Mouse (Mus musculus) embryo, embryonic 10 days (tissue): ENCODE measurements around the gene Mdga1.

Experiments used
- DNase-seq: peaks from one replicate; pipeline ENCODE4 v3.0.0-alpha.2; 2015; ENCODE audit warnings: low spot score

Gene Mdga1

GRCm38 (mm10) chr17:29919552-29919920 lies 50.4 kb downstream of the Mdga1 start:
- no peak for DNase-seq

DNA sequence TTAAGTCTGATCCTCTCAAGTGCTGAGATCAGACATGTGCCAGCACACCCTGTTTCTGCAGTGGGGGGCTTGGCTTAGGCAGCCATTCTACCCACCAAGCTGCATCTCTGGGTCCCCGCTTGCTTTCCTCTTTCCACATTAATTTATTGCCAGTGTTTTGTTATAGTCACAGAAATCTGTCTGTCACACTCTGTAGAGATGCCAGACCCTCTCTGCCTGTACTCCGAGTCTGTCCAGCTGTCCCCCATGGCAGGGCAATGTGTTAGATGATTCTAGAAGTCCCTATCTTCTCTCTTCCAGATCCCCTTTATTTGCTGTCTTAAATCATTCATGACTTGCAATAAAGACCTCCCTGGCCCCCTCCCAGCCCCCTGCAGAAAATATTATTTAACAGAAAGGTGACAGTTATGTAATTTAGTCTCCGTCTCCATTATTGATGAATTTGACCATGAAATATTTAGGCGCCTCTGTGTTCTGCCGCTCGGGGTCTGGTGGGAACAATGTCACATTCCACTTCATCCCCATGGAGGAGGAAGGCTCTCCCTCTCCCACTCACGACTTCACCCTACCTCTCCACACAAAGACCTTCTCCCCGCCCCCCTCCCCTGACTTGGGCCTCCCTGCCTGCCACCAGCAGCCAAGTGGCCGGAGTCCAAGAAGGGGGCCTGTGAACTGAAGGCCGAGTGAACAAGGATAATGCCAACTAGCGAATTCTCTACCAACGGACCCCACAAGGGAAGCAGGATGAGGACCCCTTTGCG lies 50.9 kb downstream of the Mdga1 start:
- DNase-seq: no peak

DNA sequence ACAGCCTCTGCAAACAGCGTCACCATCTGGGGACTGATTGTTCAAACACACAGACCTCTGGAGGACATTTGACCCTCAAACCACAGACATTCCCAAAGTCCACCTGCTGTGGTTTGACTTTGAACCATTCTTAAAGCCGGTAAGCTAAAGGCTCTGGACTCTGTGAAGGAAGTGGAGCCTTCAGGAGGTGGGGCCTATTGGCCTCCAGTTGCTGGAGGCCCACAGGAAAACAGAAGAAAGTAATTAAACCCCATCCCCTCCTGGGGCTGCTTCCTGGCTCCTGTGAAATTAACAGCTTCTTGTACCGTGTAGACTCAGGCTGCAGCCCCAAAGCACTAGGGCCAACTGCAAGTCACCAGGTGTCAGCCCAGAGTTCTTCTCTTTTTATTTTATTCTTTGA lies 52.9 kb downstream of the Mdga1 start:
- DNase-seq: peak; percentile 20

DNA sequence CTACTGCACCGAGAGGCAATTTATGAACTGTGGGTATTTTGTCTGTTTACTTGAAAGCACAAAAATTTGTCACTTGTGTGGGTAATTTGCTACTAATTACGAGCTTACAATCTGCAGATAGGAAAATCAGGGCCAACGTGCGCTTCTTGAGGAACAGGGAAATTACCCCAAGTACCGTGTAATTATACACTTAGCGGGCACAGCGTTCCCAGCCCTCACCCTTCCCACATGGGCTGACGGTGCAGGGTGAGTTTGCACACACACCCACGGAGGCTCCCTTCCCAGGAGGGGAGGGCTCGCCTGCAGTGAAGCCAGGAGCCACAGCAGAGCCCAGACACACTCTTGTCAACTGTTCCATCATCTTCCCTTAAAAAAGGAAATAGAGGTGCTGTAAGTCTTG lies 54.1 kb downstream of the Mdga1 start:
- no peak for DNase-seq

GRCm38 (mm10) chr17:29913301-29913965 lies 56.5 kb downstream of the Mdga1 start:
- DNase-seq: no peak

DNA sequence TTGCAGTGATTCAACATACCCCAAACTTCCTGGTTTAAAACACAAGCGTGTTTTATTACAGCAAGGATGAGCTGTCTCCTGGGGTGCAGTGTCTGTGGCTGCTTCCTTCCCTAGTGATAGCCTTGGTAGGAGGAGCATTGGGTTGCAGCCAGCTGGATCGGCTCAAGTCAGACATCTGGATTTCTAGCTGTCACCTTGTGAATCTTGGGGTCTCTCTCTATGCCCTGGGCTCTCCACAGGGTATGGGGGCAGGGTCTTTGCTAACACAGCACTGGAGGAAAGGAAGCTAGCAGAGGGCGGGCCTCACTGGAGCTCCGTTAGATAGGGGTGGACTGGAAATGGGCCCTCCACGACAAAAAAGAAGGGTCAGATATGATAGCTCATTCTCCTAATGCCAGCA lies 57.2 kb downstream of the Mdga1 start:
- no peak for DNase-seq

DNA sequence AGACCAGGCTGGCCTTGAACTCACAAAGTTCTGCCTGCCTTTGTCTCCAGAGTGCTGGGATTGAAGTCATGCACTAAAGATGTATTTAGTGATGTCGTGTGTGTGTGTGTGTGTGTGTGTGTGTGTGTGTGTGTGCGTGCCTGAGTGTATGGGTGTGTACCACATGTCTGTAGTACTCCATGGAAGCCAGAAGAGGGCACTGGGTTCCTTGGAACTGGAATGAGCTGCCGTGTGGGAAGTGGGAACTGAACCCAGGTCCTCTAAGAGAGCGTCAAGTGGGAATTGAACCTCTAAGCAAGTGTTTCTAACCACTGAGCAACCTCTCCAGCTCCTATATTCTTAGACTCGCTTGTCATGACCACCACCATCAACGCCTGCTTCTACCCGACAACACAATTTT lies 60.9 kb downstream of the Mdga1 start:
- no peak for DNase-seq

DNA sequence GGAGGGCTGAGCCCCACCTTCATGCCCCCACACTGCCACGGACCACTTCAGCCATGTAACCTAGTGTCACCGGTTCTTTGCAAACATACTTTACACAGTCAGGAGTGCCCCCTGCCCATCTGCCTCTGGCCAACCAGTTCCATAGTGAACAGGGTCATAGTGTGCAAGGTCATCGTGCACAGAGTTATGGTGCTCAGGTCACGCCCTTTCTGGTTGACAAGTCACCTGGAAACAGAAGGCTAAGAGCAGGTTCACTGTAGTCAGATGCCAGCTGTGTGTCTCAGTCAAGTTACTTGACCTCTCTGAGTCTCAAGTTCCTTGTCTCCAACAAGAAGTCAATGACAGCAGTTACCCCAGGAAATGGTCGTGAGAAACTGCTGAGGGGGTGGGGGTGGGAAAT lies 65.2 kb downstream of the Mdga1 start:
- no peak for DNase-seq

GRCm38 (mm10) chr17:29902406-29903155 lies 67.3 kb downstream of the Mdga1 start:
- no peak for DNase-seq

DNA sequence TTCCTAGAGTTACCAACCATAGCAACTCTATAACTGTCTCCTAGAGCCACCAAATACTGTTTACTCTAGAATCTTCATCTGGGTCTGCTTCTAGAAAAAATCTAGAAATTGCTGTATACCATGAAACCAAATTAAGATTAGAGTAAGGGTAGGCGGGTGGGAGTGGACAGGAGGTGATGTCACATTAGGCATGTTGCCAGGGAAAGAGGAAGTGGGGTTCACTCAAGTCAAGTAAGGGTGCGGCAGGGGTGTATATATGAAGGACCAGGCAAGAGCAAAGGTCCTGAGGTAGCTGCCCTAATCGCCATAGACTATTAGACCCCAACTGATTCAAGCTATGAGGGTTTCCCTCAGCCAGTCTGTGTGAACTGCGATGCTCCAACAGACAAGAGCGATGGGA lies 69.6 kb downstream of the Mdga1 start:
- no peak for DNase-seq

GRCm38 (mm10) chr17:29896181-29897054 lies 73.5 kb downstream of the Mdga1 start:
- DNase-seq: peak; percentile 76

- DNase-seq: no peak
These were observed 74.3 kb downstream of the Mdga1 start for GRCm38 (mm10) chr17:29895566-29895965.

GRCm38 (mm10) chr17:29894965-29895364 lies 74.9 kb downstream of the Mdga1 start:
- DNase-seq: no peak

- no peak for DNase-seq
These were observed 79.3 kb downstream of the Mdga1 start for GRCm38 (mm10) chr17:29890451-29891110.

- peak; percentile 53 for DNase-seq
These were observed 80.6 kb downstream of the Mdga1 start for GRCm38 (mm10) chr17:29888981-29889980.

DNA sequence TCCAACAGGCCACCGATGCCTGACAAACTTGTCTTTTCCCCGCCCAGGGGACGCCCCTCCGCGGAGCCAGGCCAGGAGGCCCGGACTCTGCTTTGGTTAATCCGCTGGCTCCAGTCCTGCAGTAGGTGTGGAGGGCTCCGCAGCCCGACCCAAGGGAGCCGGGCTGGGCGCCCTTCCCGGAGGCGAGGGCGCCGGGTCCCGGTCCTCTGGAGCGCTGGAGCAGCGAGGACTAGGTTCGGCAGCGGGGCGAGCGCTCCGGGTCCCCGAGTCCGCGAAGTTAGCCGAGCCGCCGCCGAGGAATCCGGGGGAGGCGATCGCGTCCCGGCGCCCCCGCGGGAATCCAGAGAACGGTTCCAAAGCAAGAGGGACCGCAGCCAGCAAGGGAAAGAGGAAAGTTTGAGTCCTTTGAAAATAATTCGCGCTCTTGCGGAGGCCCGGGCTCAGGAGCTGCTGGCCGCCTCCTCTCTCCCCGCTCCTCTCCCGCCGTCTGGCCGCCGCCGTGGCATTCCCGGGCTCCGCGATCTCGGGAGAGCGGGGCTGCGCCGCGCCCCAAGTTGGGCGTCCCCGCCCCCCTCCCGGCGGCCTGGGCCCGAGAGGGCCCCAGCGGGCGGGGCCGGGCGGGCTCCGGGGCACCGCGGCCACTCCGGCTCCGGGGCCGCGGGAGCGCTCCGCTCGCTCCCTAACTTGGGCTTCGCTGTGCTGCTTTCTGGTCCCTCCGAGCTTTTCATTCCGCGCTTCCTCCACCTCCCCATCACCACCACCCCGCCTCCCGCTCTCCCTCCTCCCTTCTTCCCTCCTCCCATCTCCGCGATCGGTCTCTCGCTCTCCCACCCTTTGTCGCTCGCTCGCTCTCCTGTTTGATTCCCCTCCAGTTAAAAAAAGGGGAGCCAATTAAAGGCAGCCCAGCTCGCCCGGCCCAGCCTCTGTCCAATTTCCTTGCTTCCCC lies 81.7 kb downstream of the Mdga1 start:
- DNase-seq: peak; percentile 71

- DNase-seq: peak; percentile 78
These were observed 82.5 kb downstream of the Mdga1 start for GRCm38 (mm10) chr17:29887271-29887880.

GRCm38 (mm10) chr17:29886655-29887251 lies 83.1 kb downstream of the Mdga1 start:
- DNase-seq: peak; percentile 59
